Mouse (Mus musculus) stomach, postnatal 0 days (tissue): ENCODE measurements at regions not wholly inside any gene's neighbourhood (a gene's known extent, or its start where the extent isn't known, plus 50 kb on each side); places are given as distances from the start of the nearest gene placed in this dataset.

Experiments used
- ATAC-seq: fragments of 200-750 bp; cut with Nextera tagmentation; 2 replicates; pipeline ENCODE4 v1.8.0; 2017; ENCODE audit not compliant: low FRiP score, low TSS enrichment
- DNase-seq: peaks from one replicate; pipeline ENCODE4 v3.0.0-alpha.2; 2016; ENCODE audit warnings: low spot score
- H3K27ac ChIP-seq: fragments of 300-500 bp; sonication (generic); replicated peaks from 2 replicates; pipeline ENCODE4 v1.5.1; 2014; ENCODE audit warnings: mild to moderate bottlenecking, control low read depth
- H3K27me3 ChIP-seq: fragments of 300-500 bp; sonication (generic); 2 replicates; pipeline ENCODE4 v1.6.1; 2014; ENCODE audit warnings: low read length; ENCODE audit not compliant: control insufficient read depth, insufficient read depth
- H3K36me3 ChIP-seq: fragments of 300-500 bp; sonication (generic); 2 replicates; pipeline ENCODE4 v1.6.1; 2014; ENCODE audit warnings: low read length, mixed read lengths; ENCODE audit not compliant: control insufficient read depth, insufficient read depth
- H3K4me1 ChIP-seq: fragments of 300-500 bp; sonication (generic); replicated peaks from 2 replicates; pipeline ENCODE4 v1.6.1; 2014; ENCODE audit warnings: antibody characterized with exemption; ENCODE audit not compliant: control insufficient read depth, insufficient read depth
- H3K4me2 ChIP-seq: fragments of 300-500 bp; sonication (generic); replicated peaks from 2 replicates; pipeline ENCODE4 v1.6.1; 2014; ENCODE audit warnings: low read depth, mild to moderate bottlenecking, control low read depth, moderate library complexity
- H3K4me3 ChIP-seq: fragments of 300-500 bp; sonication (generic); 2 replicates; pipeline ENCODE4 v1.5.1; 2014; ENCODE audit warnings: low read depth, low read length, control low read depth
- H3K9ac ChIP-seq: fragments of 300-500 bp; sonication (generic); 2 replicates; pipeline ENCODE4 v1.6.1; 2014; ENCODE audit warnings: mild to moderate bottlenecking, low read length, control low read depth, mixed read lengths
- H3K9me3 ChIP-seq: fragments of 300-500 bp; sonication (generic); 2 replicates; pipeline ENCODE4 v1.6.1; 2016; ENCODE audit warnings: low read length; ENCODE audit not compliant: control insufficient read depth
- CTCF ChIP-seq: IDR thresholded peaks from 2 replicates; pipeline ENCODE4 v1.5.1; 2016; ENCODE audit warnings: antibody characterized with exemption, low read depth, mild to moderate bottlenecking, moderate library complexity
- EP300 ChIP-seq: optimal IDR thresholded peaks from 2 replicates; pipeline ENCODE3; 2016; ENCODE audit warnings: antibody characterized with exemption
- WGBS: fragments of 180-500 bp; shearing (Covaris S2); extraction: QIAGEN DNeasy Blood & Tissue Kit; methylation state at CpG from one replicate; pipeline ENCODE4 v1.1.7; 2014; 5-methylcytosine and 5-hydroxymethylcytosine counted together

- ATAC-seq (no peak), DNase-seq (no peak)
- Histone ChIP-seq H3K9me3 (no peaks in the 10 kb centered on the region), H3K4me1 (no peaks in the 10 kb centered on the region), H3K4me3 (no peak overlapping the region), H3K27ac (no peak overlapping the region), H3K36me3 (no peaks in the 10 kb centered on the region), H3K4me2 (no peak overlapping the region), H3K27me3 (no peaks in the 10 kb centered on the region), H3K9ac (no peak overlapping the region)
- TF ChIP-seq EP300 (no peak), CTCF (no peak)
- 69% methylated on average over 6 of the region's 6 CpGs for WGBS
Measured at GRCm38 (mm10) chr11:71434241-71434640, 203.7 kb upstream of the Nlrp1b start.

- no peak overlapping the region for H3K9ac ChIP-seq
- no peaks in the 10 kb centered on the region for H3K4me1 ChIP-seq
- no peaks in the 10 kb centered on the region for H3K36me3 ChIP-seq
- TF ChIP-seq CTCF (no peak), EP300 (no peak)
- ATAC-seq (no peak), DNase-seq (no peak)
- H3K9me3 ChIP-seq, result no peaks in the 10 kb centered on the region
- no peaks in the 10 kb centered on the region for H3K27me3 ChIP-seq
- 88% methylated on average over 5 of the region's 5 CpGs for WGBS
- H3K27ac ChIP-seq, result no peak overlapping the region
- H3K4me2 ChIP-seq, result no peak overlapping the region
- no peak overlapping the region for H3K4me3 ChIP-seq
Measured at GRCm38 (mm10) chr11:71434886-71435285, 204.4 kb upstream of the Nlrp1b start.

- WGBS, result 48% methylated on average over 8 of the region's 8 CpGs
- no peaks in the 10 kb centered on the region for H3K36me3 ChIP-seq
- no peak overlapping the region for H3K9ac ChIP-seq
- no peak overlapping the region for H3K4me3 ChIP-seq
- no peaks in the 10 kb centered on the region for H3K27me3 ChIP-seq
- DNase-seq, result no peak
- no peak overlapping the region for H3K27ac ChIP-seq
- no peaks in the 10 kb centered on the region for H3K4me1 ChIP-seq
- no peak for ATAC-seq
- no peaks in the 10 kb centered on the region for H3K9me3 ChIP-seq
- TF ChIP-seq EP300 (no peak), CTCF (no peak)
- no peak overlapping the region for H3K4me2 ChIP-seq
Measured at GRCm38 (mm10) chr11:71435745-71436144, 205.2 kb upstream of the Nlrp1b start.

- no peak for ATAC-seq
- no peak overlapping the region for H3K27ac ChIP-seq
Measured at GRCm38 (mm10) chr11:71436335-71436734, 205.8 kb upstream of the Nlrp1b start.

GRCm38 (mm10) chr11:71436801-71437200 lies 206.3 kb upstream of the Nlrp1b start:
- Histone ChIP-seq H3K4me2 (no peak overlapping the region), H3K4me1 (no peaks in the 10 kb centered on the region), H3K9ac (no peak overlapping the region), H3K36me3 (no peaks in the 10 kb centered on the region), H3K4me3 (no peak overlapping the region), H3K27me3 (no peaks in the 10 kb centered on the region), H3K27ac (no peak overlapping the region), H3K9me3 (no peaks in the 10 kb centered on the region)
- WGBS, result 36% methylated on average over 2 of the region's 2 CpGs
- DNase-seq (no peak), ATAC-seq (no peak)
- TF ChIP-seq CTCF (no peak), EP300 (no peak)

More at GRCm38 (mm10) chr11:71436335-71436734, 205.8 kb upstream of the Nlrp1b start:
- no peaks in the 10 kb centered on the region for H3K27me3 ChIP-seq
- DNase-seq, result no peak
- TF ChIP-seq CTCF, result no peak
- no peak for TF ChIP-seq EP300
- H3K9me3 ChIP-seq, result no peaks in the 10 kb centered on the region
- H3K36me3 ChIP-seq, result no peaks in the 10 kb centered on the region
- no peak overlapping the region for H3K4me2 ChIP-seq
- no peak overlapping the region for H3K4me3 ChIP-seq
- no peak overlapping the region for H3K9ac ChIP-seq
- 76% methylated on average over 1 of the region's 1 CpGs for WGBS
- H3K4me1 ChIP-seq, result no peaks in the 10 kb centered on the region

- H3K27ac ChIP-seq, result no peak overlapping the region
- 8% methylated on average over 17 of the region's 17 CpGs for WGBS
- DNase-seq (no peak), ATAC-seq (no peak)
- no peak overlapping the region for H3K4me2 ChIP-seq
- H3K9me3 ChIP-seq, result no peaks in the 10 kb centered on the region
- H3K4me3 ChIP-seq, result no peak overlapping the region
- TF ChIP-seq CTCF (no peak), EP300 (no peak)
- no peaks in the 10 kb centered on the region for H3K27me3 ChIP-seq
- no peaks in the 10 kb centered on the region for H3K36me3 ChIP-seq
- H3K4me1 ChIP-seq, result no peaks in the 10 kb centered on the region
- H3K9ac ChIP-seq, result no peak overlapping the region
Measured at GRCm38 (mm10) chr11:71439871-71440270, 209.3 kb upstream of the Nlrp1b start.
